ENCODE assay signal across 19 mouse cellular contexts in genomic region chr19:14463281-14464079, GRCm38 (mm10).
DNase-seq lines count a peak whose midpoint lies in the region; ATAC-seq and TF ChIP-seq lines count a peak whose summit lies in the region.
"Had no signal": no experiment of that assay in that cellular context is flagged by ENCODE, and none has a peak within 500 bp of the region (broad histone marks: within the 10 kb centered on the region; RNA-seq: fewer than 3 reads in every experiment).

No protein-coding gene starts in this region.

- H3K36me3 ChIP-seq in intestine, postnatal 0 days (ENCODE audit: control insufficient read depth, insufficient read depth): peaks cover 42% of the 10 kb centered on the region
- no peaks in the 10 kb centered on the region for H3K36me3 ChIP-seq in intestine, embryonic 16.5 days (ENCODE audit: control insufficient read depth, insufficient read depth, low read length)
- peaks cover 2% of the 10 kb centered on the region; the same call in 1 of the 2 replicates for H3K36me3 ChIP-seq in midbrain, postnatal 0 days (ENCODE audit: insufficient read depth, low read length)
- H3K36me3 ChIP-seq in midbrain, embryonic 13.5 days: peaks cover 53% of the 10 kb centered on the region
- H3K36me3 ChIP-seq in stomach, postnatal 0 days (ENCODE audit: control insufficient read depth, insufficient read depth, low read length): peaks cover 4% of the 10 kb centered on the region

- H3K27me3 ChIP-seq in intestine, postnatal 0 days (replicated peaks; ENCODE audit: control insufficient read depth, insufficient read depth, low read length): no peaks in the 10 kb centered on the region
- no peaks in the 10 kb centered on the region for H3K27me3 ChIP-seq in intestine, embryonic 16.5 days (replicated peaks; ENCODE audit: control insufficient read depth, insufficient read depth, low read length)
- H3K27me3 ChIP-seq in midbrain, postnatal 0 days (ENCODE audit: insufficient read depth, low read length): no peaks in the 10 kb centered on the region
- H3K27me3 ChIP-seq in midbrain, embryonic 13.5 days: no peaks in the 10 kb centered on the region
- no peaks in the 10 kb centered on the region for H3K27me3 ChIP-seq in stomach, postnatal 0 days (ENCODE audit: control insufficient read depth, insufficient read depth, low read length)
- H3K27me3 ChIP-seq: forebrain, embryonic 13.5 days had no signal

- 96% methylated on average over 5 of the region's 5 CpGs for WGBS in intestine, postnatal 0 days
- WGBS in intestine, embryonic 16.5 days: 94% methylated on average over 5 of the region's 5 CpGs
- 91% methylated on average over 5 of the region's 5 CpGs for WGBS in midbrain, postnatal 0 days
- WGBS in midbrain, embryonic 13.5 days: 95% methylated on average over 5 of the region's 5 CpGs
- 87% methylated on average over 5 of the region's 5 CpGs for WGBS in stomach, postnatal 0 days

- H3K9ac ChIP-seq in intestine, postnatal 0 days (ENCODE audit: low read depth, low read length): no peak overlapping the region
- no peak overlapping the region for H3K9ac ChIP-seq in intestine, embryonic 16.5 days (ENCODE audit: low read depth, low read length)
- H3K9ac ChIP-seq in midbrain, postnatal 0 days (replicated peaks; ENCODE audit: low read length, poor library complexity, severe bottlenecking): no peak overlapping the region
- H3K9ac ChIP-seq in midbrain, embryonic 13.5 days (replicated peaks): no peak overlapping the region
- H3K9ac ChIP-seq in stomach, postnatal 0 days (ENCODE audit: low read length): no peak overlapping the region
- H3K9ac ChIP-seq: forebrain, embryonic 13.5 days; hindbrain, embryonic 14.5 days had no signal

- H3K4me1 ChIP-seq in intestine, postnatal 0 days (replicated peaks; ENCODE audit: control insufficient read depth, insufficient read depth, low read length): no peaks in the 10 kb centered on the region
- H3K4me1 ChIP-seq in intestine, embryonic 16.5 days (ENCODE audit: control insufficient read depth, insufficient read depth, low read length): no peaks in the 10 kb centered on the region
- no peaks in the 10 kb centered on the region for H3K4me1 ChIP-seq in midbrain, postnatal 0 days (ENCODE audit: insufficient read depth, low read length)
- H3K4me1 ChIP-seq in midbrain, embryonic 13.5 days (replicated peaks): no peaks in the 10 kb centered on the region
- H3K4me1 ChIP-seq in stomach, postnatal 0 days (replicated peaks; ENCODE audit: control insufficient read depth, insufficient read depth): no peaks in the 10 kb centered on the region
- H3K4me1 ChIP-seq: embryonic facial prominence, embryonic 10.5 days; forebrain, embryonic 13.5 days; hindbrain, embryonic 10.5 days had no signal

- peak; percentile 88 for ATAC-seq in frontal cortex, adult (ENCODE audit: low TSS enrichment)
- no peak for ATAC-seq in intestine, postnatal 0 days
- ATAC-seq in intestine, embryonic 16.5 days: no peak
- no peak for ATAC-seq in midbrain, postnatal 0 days (ENCODE audit: low FRiP score)
- no peak for ATAC-seq in midbrain, embryonic 13.5 days
- ATAC-seq in stomach, postnatal 0 days (ENCODE audit: low FRiP score, low TSS enrichment): no peak
- ATAC-seq: forebrain, embryonic 13.5 days had no signal

- no peak for DNase-seq in frontal cortex, postnatal 14 days (ENCODE audit: low spot score in 2 of 2)
- DNase-seq in midbrain, postnatal 0 days (ENCODE audit: low spot score): no peak
- DNase-seq in stomach, postnatal 0 days (ENCODE audit: low spot score): no peak
- DNase-seq in testis, postnatal 14 days (ENCODE audit: low spot score): no peak
- DNase-seq: adrenal gland, adult 2 months; adrenal gland, postnatal 25 days; cerebellum, adult 2 months; gastrocnemius, postnatal 10 days; heart, adult 18-20 months; heart, postnatal 10 days had no signal

- no peaks in the 10 kb centered on the region for H3K9me3 ChIP-seq in intestine, postnatal 0 days (ENCODE audit: control insufficient read depth)
- no peaks in the 10 kb centered on the region for H3K9me3 ChIP-seq in intestine, embryonic 16.5 days (ENCODE audit: control insufficient read depth, low read length)
- H3K9me3 ChIP-seq in midbrain, postnatal 0 days (ENCODE audit: low read length): no peaks in the 10 kb centered on the region
- H3K9me3 ChIP-seq in midbrain, embryonic 13.5 days: no peaks in the 10 kb centered on the region
- no peaks in the 10 kb centered on the region for H3K9me3 ChIP-seq in stomach, postnatal 0 days (ENCODE audit: control insufficient read depth, low read length)
- H3K9me3 ChIP-seq: embryonic facial prominence, embryonic 10.5 days; forebrain, embryonic 13.5 days; hindbrain, embryonic 10.5 days had no signal

- peak; percentile 20; the same call in 1 of the 2 replicates for TF ChIP-seq CTCF in intestine, postnatal 0 days (IDR thresholded peaks at IDR 0.05; ENCODE audit: low read depth)
- TF ChIP-seq CTCF in midbrain, postnatal 0 days (IDR thresholded peaks at IDR 0.05): 0 out of 2 replicates have a peak, but pooled peaks have one; percentile 6
- TF ChIP-seq CTCF in stomach, postnatal 0 days (IDR thresholded peaks at IDR 0.05; ENCODE audit: low read depth): 0 out of 2 replicates have a peak, but pooled peaks have one; percentile 17

- H3K4me3 ChIP-seq in intestine, postnatal 0 days (ENCODE audit: low read depth, low read length): no peak overlapping the region
- no peak overlapping the region for H3K4me3 ChIP-seq in intestine, embryonic 16.5 days (ENCODE audit: low read length)
- H3K4me3 ChIP-seq in midbrain, postnatal 0 days (ENCODE audit: low read depth, low read length): no peak overlapping the region
- no peak overlapping the region for H3K4me3 ChIP-seq in midbrain, embryonic 13.5 days (replicated peaks)
- H3K4me3 ChIP-seq in stomach, postnatal 0 days (ENCODE audit: low read depth, low read length): no peak overlapping the region
- H3K4me3 ChIP-seq: embryonic facial prominence, embryonic 10.5 days; forebrain, embryonic 13.5 days; hindbrain, embryonic 10.5 days had no signal

- no peak overlapping the region for H3K27ac ChIP-seq in intestine, postnatal 0 days (ENCODE audit: low read depth, low read length)
- H3K27ac ChIP-seq in intestine, embryonic 16.5 days (ENCODE audit: low read length): no peak overlapping the region
- H3K27ac ChIP-seq in midbrain, postnatal 0 days (ENCODE audit: low read depth, low read length): no peak overlapping the region
- no peak overlapping the region for H3K27ac ChIP-seq in midbrain, embryonic 13.5 days
- H3K27ac ChIP-seq in stomach, postnatal 0 days (replicated peaks): no peak overlapping the region
- H3K27ac ChIP-seq: embryonic facial prominence, embryonic 10.5 days; forebrain, embryonic 13.5 days; hindbrain, embryonic 10.5 days; hindbrain, embryonic 14.5 days had no signal

- no peak for TF ChIP-seq EP300 in stomach, postnatal 0 days (optimal IDR thresholded peaks at IDR 0.05)

- no peak overlapping the region for H3K4me2 ChIP-seq in intestine, postnatal 0 days (replicated peaks; ENCODE audit: low read depth)
- no peak overlapping the region for H3K4me2 ChIP-seq in intestine, embryonic 16.5 days (ENCODE audit: low read depth, low read length)
- no peak overlapping the region for H3K4me2 ChIP-seq in midbrain, postnatal 0 days (ENCODE audit: low read depth, low read length, poor library complexity, severe bottlenecking)
- no peak overlapping the region for H3K4me2 ChIP-seq in midbrain, embryonic 13.5 days (replicated peaks)
- no peak overlapping the region for H3K4me2 ChIP-seq in stomach, postnatal 0 days (replicated peaks; ENCODE audit: low read depth)
- H3K4me2 ChIP-seq: forebrain, embryonic 13.5 days; heart, embryonic 11.5 days; hindbrain, embryonic 14.5 days had no signal
